Mouse (Mus musculus) hindbrain, embryonic 15.5 days (tissue): ENCODE data around the gene AC124502.3. TPM values are rescaled to one million over a fixed set of nuclear protein-coding genes. Genes with fewer than 3 reads are reported as not detected.
"Not testable (repeated sequence)": the region's sequence is repeated elsewhere in the genome, so short reads cannot be mapped to it uniquely, and the experiment has no call there.

Source experiments
- ATAC-seq: fragments of 200-750 bp; cut with Nextera tagmentation; 2 replicates; pipeline ENCODE4 v1.8.0; 2017; ENCODE audit warnings: low read depth, moderate number of reproducible peaks, moderate TSS enrichment; ENCODE audit not compliant: low FRiP score
- H3K27ac ChIP-seq: fragments of 300-500 bp; sonication (generic); replicated peaks from 2 replicates; pipeline ENCODE4 v1.5.1; 2015; ENCODE audit warnings: mild to moderate bottlenecking, inconsistent platforms
- H3K27me3 ChIP-seq: fragments of 300-500 bp; sonication (generic); 2 replicates; pipeline ENCODE4 v1.6.1; 2015; ENCODE audit warnings: control low read depth, inconsistent platforms
- H3K36me3 ChIP-seq: fragments of 300-500 bp; sonication (generic); 2 replicates; pipeline ENCODE4 v1.6.1; 2015; ENCODE audit warnings: control low read depth, inconsistent platforms
- H3K4me1 ChIP-seq: fragments of 300-500 bp; sonication (generic); replicated peaks from 2 replicates; pipeline ENCODE4 v1.6.1; 2015; ENCODE audit warnings: control low read depth, inconsistent platforms
- H3K4me2 ChIP-seq: fragments of 300-500 bp; sonication (generic); 2 replicates; pipeline ENCODE4 v1.6.1; 2015; ENCODE audit warnings: moderate library complexity, mild to moderate bottlenecking, inconsistent platforms
- H3K4me3 ChIP-seq: fragments of 300-500 bp; sonication (generic); 2 replicates; pipeline ENCODE4 v1.5.1; 2015; ENCODE audit warnings: mild to moderate bottlenecking, inconsistent platforms
- H3K9ac ChIP-seq: fragments of 300-500 bp; sonication (generic); 2 replicates; pipeline ENCODE4 v1.6.1; 2015; ENCODE audit warnings: inconsistent platforms
- H3K9me3 ChIP-seq: fragments of 300-500 bp; sonication (generic); 2 replicates; pipeline ENCODE4 v1.6.1; 2016; ENCODE audit warnings: control low read depth, inconsistent platforms
- WGBS: fragments of 180-500 bp; shearing (Covaris S2); methylation state at CpG from one replicate; pipeline ENCODE4 v1.1.7; 2015; 5-methylcytosine and 5-hydroxymethylcytosine counted together
- polyA plus RNA-seq: library from polyadenylated mRNA; unstranded; fragments of >200 nt; fragmentation: Nextera tagmentation; extraction: Ambion mirVana; gene quantifications from 2 replicates; pipeline ENCODE4 v1.2.1, GENCODE M21; 2015

The AC124502.3 gene
- polyA plus RNA-seq, 1 experiment from 2014 or later, result 5.1 TPM

- Histone ChIP-seq H3K36me3 (peaks cover 7% of the 10 kb centered on the region; the same call in 1 of the 2 replicates), H3K9ac (no peak overlapping the region), H3K27me3 (peaks cover 48% of the 10 kb centered on the region), H3K9me3 (no peaks in the 10 kb centered on the region), H3K4me3 (no peak overlapping the region), H3K4me1 (peaks cover 8% of the 10 kb centered on the region; the same call in 1 of the 2 replicates), H3K4me2 (no peak overlapping the region), H3K27ac (no peak overlapping the region)
- WGBS, result 91% methylated on average over 1 of the region's 1 CpGs
- no peak for ATAC-seq
Measured at GRCm38 (mm10) chr19:5079279-5079678, 40.6 kb downstream of the AC124502.3 start.

- H3K4me1 ChIP-seq, result peaks cover 14% of the 10 kb centered on the region
- peaks cover 7% of the 10 kb centered on the region; the same call in 1 of the 2 replicates for H3K36me3 ChIP-seq
- no peak overlapping the region for H3K4me3 ChIP-seq
- H3K4me2 ChIP-seq, result no peak overlapping the region
- peaks cover 55% of the 10 kb centered on the region for H3K27me3 ChIP-seq
- 61% methylated on average over 18 of the region's 18 CpGs for WGBS
- no peak overlapping the region for H3K9ac ChIP-seq
- no peak overlapping the region for H3K27ac ChIP-seq
- no peaks in the 10 kb centered on the region for H3K9me3 ChIP-seq
- ATAC-seq, result no peak
Measured at GRCm38 (mm10) chr19:5082005-5082404, 43.3 kb downstream of the AC124502.3 start.

DNA sequence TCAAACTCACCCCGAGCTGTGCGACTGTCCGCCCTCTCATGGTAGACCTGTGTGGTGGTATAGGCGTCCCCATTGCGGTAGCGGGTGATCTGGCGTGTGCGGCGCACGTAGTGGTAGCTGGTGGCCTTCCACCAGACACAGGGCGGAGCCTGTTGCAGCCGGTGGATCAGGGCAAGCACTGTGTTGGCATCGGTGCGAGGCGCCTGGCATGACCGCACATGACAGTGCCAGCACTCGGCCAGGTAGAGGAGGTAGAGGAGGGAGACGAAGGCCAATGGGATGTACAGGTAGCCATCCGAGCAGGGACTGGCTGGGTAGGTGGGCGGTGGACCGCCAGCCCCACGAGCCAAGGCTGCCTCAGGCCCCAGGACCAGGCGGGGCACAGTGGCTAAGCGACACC, 43.9 kb downstream of the AC124502.3 start:
- peaks cover 20% of the 10 kb centered on the region for H3K4me1 ChIP-seq
- H3K9ac ChIP-seq, result no peak overlapping the region
- no peaks in the 10 kb centered on the region for H3K9me3 ChIP-seq
- 72% methylated on average over 24 of the region's 24 CpGs for WGBS
- H3K27ac ChIP-seq, result no peak overlapping the region
- H3K4me3 ChIP-seq, result no peak overlapping the region
- H3K4me2 ChIP-seq, result no peak overlapping the region
- peaks cover 7% of the 10 kb centered on the region; the same call in 1 of the 2 replicates for H3K36me3 ChIP-seq
- H3K27me3 ChIP-seq, result peaks cover 55% of the 10 kb centered on the region
- no peak for ATAC-seq

DNA sequence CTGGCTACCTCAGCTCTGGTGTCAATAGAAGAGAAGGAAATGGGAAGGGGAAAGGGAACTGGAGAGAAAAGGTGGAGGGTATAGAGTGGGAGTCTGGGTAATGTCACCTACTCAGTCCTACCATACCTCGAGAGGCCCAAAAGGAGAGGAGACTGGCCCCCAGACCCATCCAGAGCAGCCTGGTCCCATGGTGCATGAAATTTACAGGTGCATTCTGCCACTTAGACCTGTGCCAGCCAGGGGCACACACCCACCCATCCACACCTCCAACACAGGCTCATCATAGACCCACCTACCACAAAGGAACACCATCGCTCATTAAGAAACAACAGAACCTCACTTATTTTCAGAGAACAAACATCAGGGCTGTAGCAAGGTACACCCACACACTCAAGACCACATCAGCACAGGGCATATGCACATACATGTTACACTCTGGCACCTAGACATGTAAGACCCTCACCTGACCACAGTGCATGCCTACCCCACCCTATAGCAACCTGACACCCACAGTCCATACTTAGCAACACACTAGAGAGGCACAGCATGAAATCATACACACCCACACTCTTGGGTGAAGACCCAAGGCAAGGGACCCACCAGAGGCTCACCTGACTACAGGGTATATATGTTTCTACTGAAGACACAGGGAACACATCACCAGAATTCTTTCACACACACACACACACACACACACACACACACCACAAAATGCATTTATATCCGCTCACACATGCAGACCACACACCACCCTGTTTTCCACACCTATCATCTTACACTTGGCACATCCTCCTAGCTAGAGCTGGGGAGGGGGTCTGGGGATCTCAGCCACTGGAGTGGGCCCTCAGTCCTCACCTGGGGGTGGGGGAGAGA, 45.5 kb downstream of the AC124502.3 start:
- H3K9ac ChIP-seq, result peak overlapping the region; percentile 88
- 60% methylated on average over 3 of the region's 3 CpGs for WGBS
- H3K4me1 ChIP-seq, result peaks cover 28% of the 10 kb centered on the region
- peaks cover 7% of the 10 kb centered on the region; the same call in 1 of the 2 replicates for H3K36me3 ChIP-seq
- H3K27me3 ChIP-seq, result peaks cover 52% of the 10 kb centered on the region
- peak overlapping the region; percentile 10; the same call in 1 of the 2 replicates for H3K27ac ChIP-seq
- peak overlapping the region; percentile 75 for H3K4me2 ChIP-seq
- ATAC-seq, result no peak
- peak overlapping the region; percentile 70 for H3K4me3 ChIP-seq
- no peaks in the 10 kb centered on the region for H3K9me3 ChIP-seq

- Histone ChIP-seq H3K4me3 (peak overlapping the region; percentile 70), H3K4me1 (peaks cover 34% of the 10 kb centered on the region), H3K9me3 (no peaks in the 10 kb centered on the region), H3K9ac (peak overlapping the region; percentile 88), H3K4me2 (peak overlapping the region; percentile 75), H3K27me3 (peaks cover 52% of the 10 kb centered on the region), H3K27ac (0 out of 2 replicates have a peak overlapping the region, but pooled peaks have one; percentile 10), H3K36me3 (peaks cover 7% of the 10 kb centered on the region; the same call in 1 of the 2 replicates)
- WGBS, result 5% methylated on average over 15 of the region's 15 CpGs
- ATAC-seq, result no peak
Measured at GRCm38 (mm10) chr19:5084834-5085144, 46.1 kb downstream of the AC124502.3 start.

- under 1% methylated on average over 69 of the region's 69 CpGs for WGBS
- H3K4me2 ChIP-seq, result peak within 1 kb of the TSS; percentile 75
- H3K4me3 ChIP-seq, result peak within 1 kb of the TSS; percentile 70
- H3K9me3 ChIP-seq, result no peaks in the 10 kb centered on the region
- peaks cover 50% of the 10 kb centered on the region for H3K27me3 ChIP-seq
- H3K27ac ChIP-seq, result peak within 1 kb of the TSS; percentile 60
- peaks cover 9% of the 10 kb centered on the region for H3K36me3 ChIP-seq
- no peak for ATAC-seq
- H3K4me1 ChIP-seq, result peaks cover 34% of the 10 kb centered on the region
- peak within 1 kb of the TSS; percentile 88 for H3K9ac ChIP-seq
Measured at GRCm38 (mm10) chr19:5085145-5085863, 46.6 kb downstream of the AC124502.3 start, which contains the start of gene Tmem151a. Tmem151a (minus strand) TSS chr19:5085531.

GRCm38 (mm10) chr19:5086533-5086932, 47.8 kb downstream of the AC124502.3 start:
- not testable (repeated sequence) for H3K9me3 ChIP-seq, H3K27ac ChIP-seq, ATAC-seq, H3K4me3 ChIP-seq, H3K4me2 ChIP-seq, H3K9ac ChIP-seq
- Histone ChIP-seq H3K27me3 (peaks cover 38% of the 10 kb centered on the region), H3K4me1 (peaks cover 34% of the 10 kb centered on the region), H3K36me3 (peaks cover 12% of the 10 kb centered on the region)
- WGBS, result 57% methylated on average over 4 of the region's 4 CpGs

DNA sequence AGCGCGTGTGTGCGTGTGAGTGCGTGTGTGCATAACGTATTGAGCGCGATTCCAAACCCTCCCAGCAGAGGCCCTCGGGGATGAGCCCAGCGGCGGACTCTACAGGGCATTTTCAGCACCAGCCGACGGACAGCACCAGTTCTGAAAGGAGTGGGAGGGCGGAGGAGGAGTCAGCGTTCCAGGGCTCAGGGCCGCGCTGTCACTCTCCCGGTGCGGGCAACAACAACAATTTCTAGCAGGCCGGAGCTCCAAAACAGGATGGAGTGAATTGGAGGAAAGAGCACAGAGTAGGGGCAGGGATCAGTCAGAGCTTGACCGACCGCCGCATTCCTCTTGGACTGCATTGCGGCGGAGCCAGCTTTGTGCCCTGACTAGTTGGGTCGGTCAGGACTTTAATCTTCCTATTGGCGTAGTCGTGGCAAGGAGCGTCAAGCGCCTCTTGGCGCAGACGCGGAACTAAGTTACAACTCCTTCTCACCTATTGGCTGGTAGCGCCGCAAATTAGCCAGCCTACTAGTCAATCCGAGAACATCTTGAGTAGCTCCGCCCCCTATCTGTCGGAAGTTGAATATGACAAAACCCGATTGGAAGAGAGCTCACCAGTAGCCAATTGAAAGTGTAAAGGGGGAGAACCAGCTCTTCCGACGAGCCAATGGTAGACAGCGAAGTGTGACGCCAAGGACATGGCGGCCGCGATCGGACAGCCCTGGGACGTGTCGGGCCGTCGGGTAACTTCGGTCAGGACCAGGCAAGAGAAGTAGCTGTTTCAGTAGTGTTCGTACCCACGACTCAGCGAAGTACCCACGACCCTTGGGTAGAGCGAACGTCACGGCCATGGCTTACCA, 49.4 kb downstream of the AC124502.3 start, which contains the start of gene Yif1a:
Gene Yif1a (plus strand): TSS at position 655 of the 845 bp plus-strand sequence.
- peak within 1 kb of the TSS; percentile 87 for H3K9ac ChIP-seq
- H3K36me3 ChIP-seq, result peaks cover 23% of the 10 kb centered on the region; the same call in 1 of the 2 replicates
- WGBS, result under 1% methylated on average over 58 of the region's 58 CpGs
- ATAC-seq, result peak; percentile 92
- peak within 1 kb of the TSS; percentile 85 for H3K27ac ChIP-seq
- peaks cover 22% of the 10 kb centered on the region for H3K27me3 ChIP-seq
- H3K9me3 ChIP-seq, result no peaks in the 10 kb centered on the region
- peak within 1 kb of the TSS; percentile 89 for H3K4me2 ChIP-seq
- peak within 1 kb of the TSS; percentile 87 for H3K4me3 ChIP-seq
- H3K4me1 ChIP-seq, result peaks cover 36% of the 10 kb centered on the region

DNA sequence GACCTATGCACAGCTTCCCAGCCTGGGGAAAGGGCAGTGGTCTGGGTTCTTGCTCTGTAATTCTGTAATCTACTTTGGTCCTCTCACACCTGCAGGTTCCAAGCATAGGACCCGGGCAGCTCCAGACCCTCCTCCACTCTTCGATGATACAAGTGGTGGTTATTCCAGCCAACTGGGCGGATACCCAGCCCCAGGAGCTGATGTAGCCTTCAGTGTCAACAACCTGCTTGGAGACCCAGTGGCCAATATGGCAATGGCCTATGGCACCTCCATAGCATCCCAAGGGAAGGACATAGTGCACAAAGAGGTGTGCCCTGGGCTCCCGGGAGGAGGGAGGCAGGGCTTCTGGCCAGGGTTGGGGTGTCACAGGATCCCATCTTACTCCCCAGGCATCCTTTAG, 50.6 kb downstream of the AC124502.3 start:
- WGBS, result 92% methylated on average over 4 of the region's 4 CpGs
- Histone ChIP-seq H3K4me1 (peaks cover 40% of the 10 kb centered on the region), H3K9ac (peak overlapping the region; percentile 87), H3K27me3 (peaks cover 11% of the 10 kb centered on the region), H3K4me3 (peak overlapping the region; percentile 87), H3K9me3 (no peaks in the 10 kb centered on the region), H3K36me3 (peaks cover 30% of the 10 kb centered on the region), H3K27ac (no peak overlapping the region), H3K4me2 (peak overlapping the region; percentile 89)
- no peak for ATAC-seq

- Histone ChIP-seq H3K4me3 (no peak overlapping the region), H3K27me3 (no peaks in the 10 kb centered on the region), H3K9me3 (no peaks in the 10 kb centered on the region), H3K27ac (no peak overlapping the region), H3K4me1 (peaks cover 61% of the 10 kb centered on the region), H3K4me2 (no peak overlapping the region), H3K9ac (no peak overlapping the region), H3K36me3 (peaks cover 30% of the 10 kb centered on the region)
- no peak for ATAC-seq
- 83% methylated on average over 10 of the region's 10 CpGs for WGBS
Measured at GRCm38 (mm10) chr19:5092083-5092482, 53.4 kb downstream of the AC124502.3 start.
